Mouse (Mus musculus): Measurements from ENCODE around the gene Dok7.

Gene Dok7

GRCm38 (mm10) chr5:35057582-35057981, 1.0 kb downstream of the Dok7 start:
- DNase-seq (ENCODE audit: low spot score): no peak

- no peak for DNase-seq (ENCODE audit: low spot score)
These were observed 1.6 kb downstream of the Dok7 start for GRCm38 (mm10) chr5:35058216-35058615.

GRCm38 (mm10) chr5:35060098-35060497, 3.5 kb downstream of the Dok7 start:
- no peak for DNase-seq (ENCODE audit: low spot score)

GRCm38 (mm10) chr5:35069841-35070240, 13.3 kb downstream of the Dok7 start:
- DNase-seq (ENCODE audit: low spot score): no peak

GRCm38 (mm10) chr5:35070314-35070713, 13.7 kb downstream of the Dok7 start:
- no peak for DNase-seq (ENCODE audit: low spot score)

GRCm38 (mm10) chr5:35070953-35071352, 14.4 kb downstream of the Dok7 start:
- DNase-seq (ENCODE audit: low spot score): no peak

- DNase-seq (ENCODE audit: low spot score): no peak
These were observed 15.3 kb downstream of the Dok7 start for GRCm38 (mm10) chr5:35071855-35072254.

- no peak for DNase-seq (ENCODE audit: low spot score)
These were observed 16.7 kb downstream of the Dok7 start for GRCm38 (mm10) chr5:35073235-35073634.

GRCm38 (mm10) chr5:35073992-35074391, 17.4 kb downstream of the Dok7 start:
- no peak for DNase-seq (ENCODE audit: low spot score)

GRCm38 (mm10) chr5:35076369-35076768, 19.8 kb downstream of the Dok7 start:
- DNase-seq (ENCODE audit: low spot score): no peak

GRCm38 (mm10) chr5:35079101-35079500, 22.5 kb downstream of the Dok7 start:
- no peak for DNase-seq (ENCODE audit: low spot score)

GRCm38 (mm10) chr5:35084913-35085312, 28.3 kb downstream of the Dok7 start:
- DNase-seq (ENCODE audit: low spot score): no peak

- DNase-seq (ENCODE audit: low spot score): peak; percentile 51
These were observed 32.4 kb downstream of the Dok7 start for GRCm38 (mm10) chr5:35088785-35089613.

GRCm38 (mm10) chr5:35089614-35089963, 33.0 kb downstream of the Dok7 start:
- no peak for DNase-seq (ENCODE audit: low spot score)

- no peak for DNase-seq (ENCODE audit: low spot score)
These were observed 35.1 kb downstream of the Dok7 start for GRCm38 (mm10) chr5:35091636-35092035.

- no peak for DNase-seq (ENCODE audit: low spot score)
These were observed 46.5 kb downstream of the Dok7 start for GRCm38 (mm10) chr5:35103086-35103485.

GRCm38 (mm10) chr5:35103528-35103927, 47.0 kb downstream of the Dok7 start:
- DNase-seq (ENCODE audit: low spot score): no peak

GRCm38 (mm10) chr5:35104183-35104959, 47.8 kb downstream of the Dok7 start:
- DNase-seq (ENCODE audit: low spot score): no peak

GRCm38 (mm10) chr5:35104960-35105921, 48.7 kb downstream of the Dok7 start, which contains the start of gene Lrpap1:
Gene Lrpap1, minus strand, starts transcription at chr5:35105766.
- DNase-seq (ENCODE audit: low spot score): peak; percentile 81

GRCm38 (mm10) chr5:35105922-35106298, 49.3 kb downstream of the Dok7 start:
- DNase-seq (ENCODE audit: low spot score): no peak

GRCm38 (mm10) chr5:35112444-35112843, 55.9 kb downstream of the Dok7 start:
- DNase-seq (ENCODE audit: low spot score): no peak

GRCm38 (mm10) chr5:35116002-35116401, 59.4 kb downstream of the Dok7 start:
- no peak for DNase-seq (ENCODE audit: low spot score)
